In genomic region chr5:147299255-147300000, GRCm38 (mm10) we compare ENCODE assay signal across 8 mouse cellular contexts. TPM values are rescaled to one million over a fixed set of nuclear protein-coding genes. Genes with fewer than 3 reads are reported as not detected.
DNase-seq lines count a peak whose midpoint lies in the region; ATAC-seq and TF ChIP-seq lines count a peak whose summit lies in the region.

No protein-coding gene starts in this region.

- H3K79me2 ChIP-seq in heart, adult 2 months (replicated peaks; ENCODE audit: control insufficient read depth, insufficient read depth, low read length): no peaks in the 10 kb centered on the region
- H3K79me2 ChIP-seq in MEL (ENCODE audit: control insufficient read depth, insufficient read depth, low read length, poor library complexity): no peaks in the 10 kb centered on the region

- no peak overlapping the region for H3K27ac ChIP-seq in heart, adult 2 months
- H3K27ac ChIP-seq in MEL (ENCODE audit: control insufficient read depth, low read depth, low read length): no peak overlapping the region
- H3K27ac ChIP-seq in embryonic facial prominence, embryonic 10.5 days (replicated peaks): no peak overlapping the region
- H3K27ac ChIP-seq in hindbrain, embryonic 14.5 days: no peak overlapping the region
- peak overlapping the region; percentile 68 for H3K27ac ChIP-seq in liver, embryonic 11.5 days (ENCODE audit: low read depth, low read length)
- no peak overlapping the region for H3K27ac ChIP-seq in midbrain, postnatal 0 days (ENCODE audit: low read depth, low read length)

- H3K4me1 ChIP-seq in heart, adult 2 months (ENCODE audit: control insufficient read depth, insufficient read depth, low read length): no peaks in the 10 kb centered on the region
- H3K4me1 ChIP-seq in MEL (ENCODE audit: control insufficient read depth in 1 of 2, insufficient read depth in 2 of 2, low read length in 2 of 2): no peaks in the 10 kb centered on the region
- H3K4me1 ChIP-seq in embryonic facial prominence, embryonic 10.5 days: peaks cover 16% of the 10 kb centered on the region
- no peaks in the 10 kb centered on the region for H3K4me1 ChIP-seq in hindbrain, embryonic 14.5 days (replicated peaks; ENCODE audit: control insufficient read depth, insufficient read depth, low read length)
- no peaks in the 10 kb centered on the region; the same call in 1 of the 2 replicates for H3K4me1 ChIP-seq in liver, embryonic 11.5 days (replicated peaks; ENCODE audit: control insufficient read depth, insufficient read depth, low read length)
- no peaks in the 10 kb centered on the region for H3K4me1 ChIP-seq in midbrain, postnatal 0 days (ENCODE audit: insufficient read depth, low read length)

- WGBS in heart, adult 2 months: 2% methylated on average over 41 of the region's 41 CpGs
- WGBS in embryonic facial prominence, embryonic 10.5 days: under 1% methylated on average over 41 of the region's 41 CpGs
- under 1% methylated on average over 41 of the region's 41 CpGs for WGBS in hindbrain, embryonic 14.5 days
- WGBS in liver, embryonic 11.5 days: 1% methylated on average over 41 of the region's 41 CpGs
- WGBS in midbrain, postnatal 0 days: under 1% methylated on average over 40 of the region's 41 CpGs

- peak; percentile 46 for TF ChIP-seq RAD21 in MEL (IDR thresholded peaks at IDR 0.05; ENCODE audit: low read depth, low read length)

- peak; percentile 74 for TF ChIP-seq CTCF in heart, adult 2 months (IDR thresholded peaks at IDR 0.05)
- TF ChIP-seq CTCF in MEL (IDR thresholded peaks at IDR 0.05 in 2 of 3, conservative IDR thresholded peaks at IDR 0.05 in 1 of 3; ENCODE audit: control insufficient read depth in 1 of 3, insufficient read depth in 1 of 3, low read depth in 2 of 3, low read length in 3 of 3, poor library complexity in 1 of 3, severe bottlenecking in 1 of 3): peak; percentile 39 to 68 (median 67); a peak in 5 of 6 replicates
- peak; percentile 58 for TF ChIP-seq CTCF in midbrain, postnatal 0 days (IDR thresholded peaks at IDR 0.05)

- peaks cover 19% of the 10 kb centered on the region for H3K27me3 ChIP-seq in heart, adult 2 months (ENCODE audit: control insufficient read depth, insufficient read depth, low read length)
- 0 out of 4 replicates have a peak, but pooled peaks cover 0 to 2% of the 10 kb centered on the region in 2 experiments for H3K27me3 ChIP-seq in MEL (ENCODE audit: control insufficient read depth in 1 of 2, insufficient read depth in 2 of 2, low read length in 2 of 2)
- peaks cover 100% of the 10 kb centered on the region for H3K27me3 ChIP-seq in embryonic facial prominence, embryonic 10.5 days (replicated peaks; ENCODE audit: low read depth, poor library complexity, severe bottlenecking)
- H3K27me3 ChIP-seq in hindbrain, embryonic 14.5 days (ENCODE audit: control insufficient read depth, insufficient read depth, low read length): peaks cover 97% of the 10 kb centered on the region
- peaks cover 91% of the 10 kb centered on the region for H3K27me3 ChIP-seq in liver, embryonic 11.5 days (replicated peaks; ENCODE audit: control insufficient read depth, insufficient read depth, low read length)
- peaks cover 90% of the 10 kb centered on the region for H3K27me3 ChIP-seq in midbrain, postnatal 0 days (ENCODE audit: insufficient read depth, low read length)

- no peak for TF ChIP-seq POLR2A in heart, adult 2 months (IDR thresholded peaks at IDR 0.05; ENCODE audit: insufficient read depth, low read depth, low read length)
- no peak for TF ChIP-seq POLR2A in MEL (IDR thresholded peaks at IDR 0.05; ENCODE audit: control insufficient read depth in 1 of 2, insufficient read depth in 1 of 2, low read depth in 1 of 2, low read length in 2 of 2, poor library complexity in 1 of 2)

- H3K9me3 ChIP-seq in MEL (replicated peaks; ENCODE audit: insufficient read depth, low read length): no peaks in the 10 kb centered on the region
- no peaks in the 10 kb centered on the region for H3K9me3 ChIP-seq in embryonic facial prominence, embryonic 10.5 days
- no peaks in the 10 kb centered on the region for H3K9me3 ChIP-seq in hindbrain, embryonic 14.5 days (ENCODE audit: control insufficient read depth, low read length)
- H3K9me3 ChIP-seq in liver, embryonic 11.5 days (ENCODE audit: control insufficient read depth, low read length): no peaks in the 10 kb centered on the region
- H3K9me3 ChIP-seq in midbrain, postnatal 0 days (ENCODE audit: low read length): no peaks in the 10 kb centered on the region

- no peak overlapping the region for H3K9ac ChIP-seq in heart, adult 2 months (ENCODE audit: low read depth, low read length)
- no peak overlapping the region for H3K9ac ChIP-seq in MEL (ENCODE audit: control insufficient read depth, low read depth, low read length, poor library complexity, severe bottlenecking)
- H3K9ac ChIP-seq in hindbrain, embryonic 14.5 days: no peak overlapping the region
- H3K9ac ChIP-seq in liver, embryonic 11.5 days (ENCODE audit: low read depth, low read length): no peak overlapping the region; the same call in 1 of the 2 replicates
- H3K9ac ChIP-seq in midbrain, postnatal 0 days (replicated peaks; ENCODE audit: low read length, poor library complexity, severe bottlenecking): no peak overlapping the region

- TF ChIP-seq EP300 in heart, adult 2 months (IDR thresholded peaks at IDR 0.05; ENCODE audit: insufficient read depth, low read depth, low read length): no peak
- no peak for TF ChIP-seq EP300 in MEL (IDR thresholded peaks at IDR 0.05; ENCODE audit: low read depth in 1 of 2, low read length in 2 of 2)

- H3K4me3 ChIP-seq in heart, adult 2 months: no peak overlapping the region
- no peak overlapping the region for H3K4me3 ChIP-seq in MEL (ENCODE audit: control insufficient read depth in 1 of 2, insufficient read depth in 1 of 2, low read depth in 2 of 2, low read length in 2 of 2)
- peak overlapping the region; percentile 43 for H3K4me3 ChIP-seq in embryonic facial prominence, embryonic 10.5 days
- 0 out of 2 replicates have a peak overlapping the region, but pooled peaks have one; percentile 7 for H3K4me3 ChIP-seq in hindbrain, embryonic 14.5 days (replicated peaks; ENCODE audit: low read length)
- H3K4me3 ChIP-seq in liver, embryonic 11.5 days (ENCODE audit: low read depth, low read length): peak overlapping the region; percentile 26
- peak overlapping the region; percentile 9; the same call in 1 of the 2 replicates for H3K4me3 ChIP-seq in midbrain, postnatal 0 days (ENCODE audit: low read depth, low read length)

- intact Hi-C loops in heart, adult 2 months (cut with DNase I): loop anchor here (1.0 kb wide), 1 partner anchor 359 kb away; no protein-coding TSS in a partner anchor
- intact Hi-C loops in gastrocnemius, postnatal 14 days (cut with DNase I; ENCODE audit: low total_unique reads): no loop called here

- peak in 1 of 2 experiments; percentile 43 for DNase-seq in heart, adult 2 months
- DNase-seq in heart, adult 8-10 months (ENCODE audit: low spot score): no peak
- peak; percentile 39 for DNase-seq in MEL (ENCODE audit: low read depth, low spot score)
- peak; percentile 80 for DNase-seq in embryonic facial prominence, embryonic 10.5 days (ENCODE audit: low spot score)
- peak; percentile 64 for DNase-seq in hindbrain, embryonic 14.5 days (ENCODE audit: low spot score)
- DNase-seq in liver, embryonic 11.5 days (ENCODE audit: low spot score): no peak
- peak; percentile 51 for DNase-seq in midbrain, postnatal 0 days (ENCODE audit: low spot score)
- DNase-seq in gastrocnemius, postnatal 14 days: no peak

- ATAC-seq in hindbrain, embryonic 14.5 days (ENCODE audit: low FRiP score): no peak
- peak; percentile 80 for ATAC-seq in liver, embryonic 11.5 days (replicated peaks; ENCODE audit: low FRiP score)
- no peak; the same call in 1 of the 2 replicates for ATAC-seq in midbrain, postnatal 0 days (ENCODE audit: low FRiP score)

- peak overlapping the region; percentile 21 for H3K4me2 ChIP-seq in hindbrain, embryonic 14.5 days (replicated peaks)
- peak overlapping the region; percentile 54 for H3K4me2 ChIP-seq in liver, embryonic 11.5 days
- peak overlapping the region; percentile 18; the same call in 1 of the 2 replicates for H3K4me2 ChIP-seq in midbrain, postnatal 0 days (ENCODE audit: low read depth, low read length, poor library complexity, severe bottlenecking)

- no peaks in the 10 kb centered on the region for H3K36me3 ChIP-seq in heart, adult 2 months (ENCODE audit: control insufficient read depth, insufficient read depth, low read length)
- no peaks in the 10 kb centered on the region for H3K36me3 ChIP-seq in MEL (ENCODE audit: control insufficient read depth in 1 of 2, insufficient read depth in 2 of 2, low read length in 2 of 2)
- no peaks in the 10 kb centered on the region for H3K36me3 ChIP-seq in embryonic facial prominence, embryonic 10.5 days (replicated peaks)
- H3K36me3 ChIP-seq in hindbrain, embryonic 14.5 days (replicated peaks; ENCODE audit: control insufficient read depth, insufficient read depth): no peaks in the 10 kb centered on the region
- H3K36me3 ChIP-seq in liver, embryonic 11.5 days (ENCODE audit: control insufficient read depth, insufficient read depth, low read length): no peaks in the 10 kb centered on the region
- no peaks in the 10 kb centered on the region for H3K36me3 ChIP-seq in midbrain, postnatal 0 days (ENCODE audit: insufficient read depth, low read length)

RNA-seq across cellular contexts. Expression of gene Cdx2, which starts 7.6 kb away (rescaled TPM):
- not detected for total RNA-seq in heart, adult 2 months (2021)
- polyA plus RNA-seq in heart, adult 2 months (2012; rRNA removed): not detected in 2 replicates
- total RNA-seq in heart, adult 8-10 months (2022): not detected
- not detected in 2 replicates for total RNA-seq in MEL (2012; rRNA removed)
- polyA plus RNA-seq in MEL (2012; ENCODE audit: insufficient read depth in 1 of 2, insufficient read length in 2 of 2, low read depth in 1 of 2, low replicate concordance in 2 of 2, missing spikeins in 1 of 2): not detected
- not detected in 2 replicates for polyA plus RNA-seq in embryonic facial prominence, embryonic 10.5 days (2016; fragmentation: Nextera tagmentation; extraction: Ambion mirVana)
- polyA plus RNA-seq in hindbrain, embryonic 14.5 days (2014; fragmentation: Nextera tagmentation; extraction: Ambion mirVana): not detected in 2 replicates
- 0.14 TPM in 1 of 2 replicates, not detected in the other for polyA plus RNA-seq in liver, embryonic 11.5 days (2014; fragmentation: Nextera tagmentation; extraction: Ambion mirVana)
- not detected in 2 replicates for total RNA-seq in midbrain, postnatal 0 days (2014; rRNA removed)
- polyA plus RNA-seq in midbrain, postnatal 0 days (2015; fragmentation: Nextera tagmentation; extraction: Ambion mirVana): not detected in 2 replicates
- not detected for total RNA-seq in gastrocnemius, postnatal 14 days (2021)

RNA-seq across cellular contexts. Expression of gene Urad, which starts 22.8 kb away (rescaled TPM):
- total RNA-seq in heart, adult 2 months (2021): not detected
- not detected in 2 replicates for polyA plus RNA-seq in heart, adult 2 months (2012; rRNA removed)
- total RNA-seq in heart, adult 8-10 months (2022): not detected
- not detected in 2 replicates for total RNA-seq in MEL (2012; rRNA removed)
- polyA plus RNA-seq in MEL (2012; ENCODE audit: insufficient read depth in 1 of 2, insufficient read length in 2 of 2, low read depth in 1 of 2, low replicate concordance in 2 of 2, missing spikeins in 1 of 2): not detected
- polyA plus RNA-seq in embryonic facial prominence, embryonic 10.5 days (2016; fragmentation: Nextera tagmentation; extraction: Ambion mirVana): not detected in 2 replicates
- polyA plus RNA-seq in hindbrain, embryonic 14.5 days (2014; fragmentation: Nextera tagmentation; extraction: Ambion mirVana): not detected in 2 replicates
- 0.49 and 0.53 TPM in 2 replicates for polyA plus RNA-seq in liver, embryonic 11.5 days (2014; fragmentation: Nextera tagmentation; extraction: Ambion mirVana)
- not detected in 2 replicates for total RNA-seq in midbrain, postnatal 0 days (2014; rRNA removed)
- not detected in 2 replicates for polyA plus RNA-seq in midbrain, postnatal 0 days (2015; fragmentation: Nextera tagmentation; extraction: Ambion mirVana)
- total RNA-seq in gastrocnemius, postnatal 14 days (2021): not detected

RNA-seq across cellular contexts. Expression of gene Pdx1, which starts 29.7 kb away (rescaled TPM):
- total RNA-seq in heart, adult 2 months (2021): not detected
- not detected in 2 replicates for polyA plus RNA-seq in heart, adult 2 months (2012; rRNA removed)
- not detected for total RNA-seq in heart, adult 8-10 months (2022)
- not detected in 2 replicates for total RNA-seq in MEL (2012; rRNA removed)
- not detected for polyA plus RNA-seq in MEL (2012; ENCODE audit: insufficient read depth in 1 of 2, insufficient read length in 2 of 2, low read depth in 1 of 2, low replicate concordance in 2 of 2, missing spikeins in 1 of 2)
- not detected in 2 replicates for polyA plus RNA-seq in embryonic facial prominence, embryonic 10.5 days (2016; fragmentation: Nextera tagmentation; extraction: Ambion mirVana)
- polyA plus RNA-seq in hindbrain, embryonic 14.5 days (2014; fragmentation: Nextera tagmentation; extraction: Ambion mirVana): not detected in 2 replicates
- 0.47 and 0.94 TPM in 2 replicates for polyA plus RNA-seq in liver, embryonic 11.5 days (2014; fragmentation: Nextera tagmentation; extraction: Ambion mirVana)
- not detected in 2 replicates for total RNA-seq in midbrain, postnatal 0 days (2014; rRNA removed)
- not detected in 2 replicates for polyA plus RNA-seq in midbrain, postnatal 0 days (2015; fragmentation: Nextera tagmentation; extraction: Ambion mirVana)
- total RNA-seq in gastrocnemius, postnatal 14 days (2021): not detected

Comparison
In these comparisons a context has a peak if more than half of its experiments do, and no peak if none do; other contexts are left out.
1. DNase-seq: peak in MEL (single experiment), embryonic facial prominence, embryonic 10.5 days (single experiment), hindbrain, embryonic 14.5 days (single experiment) and midbrain, postnatal 0 days (single experiment); none in heart, adult 8-10 months (single experiment), liver, embryonic 11.5 days (single experiment) and gastrocnemius, postnatal 14 days (single experiment).
2. H3K4me3 ChIP-seq: peak in embryonic facial prominence, embryonic 10.5 days (single experiment), hindbrain, embryonic 14.5 days (single experiment), liver, embryonic 11.5 days (single experiment) and midbrain, postnatal 0 days (single experiment); none in heart, adult 2 months (single experiment) and MEL (0 of 2).
3. Peak in every context shown above with its lines, with median percentiles within 50 percentile points of each other: CTCF ChIP-seq and H3K4me2 ChIP-seq.